Mouse (Mus musculus) kidney, adult 2 months (tissue): ENCODE results near the gene Tmprss13. TPM values are rescaled to one million over a fixed set of nuclear protein-coding genes. Genes with fewer than 3 reads are reported as not detected.

Source experiments
- DNase-seq: peaks from one replicate; pipeline ENCODE4 v3.0.0; 2021
- H3K27ac ChIP-seq: fragments of 200-500 bp; 2 replicates; pipeline ENCODE4 v1.5.1; 2012; ENCODE audit warnings: low read depth, low read length, control low read depth, inconsistent platforms; ENCODE audit not compliant: insufficient read depth
- H3K27me3 ChIP-seq: fragments of 200-500 bp; replicated peaks from 2 replicates; pipeline ENCODE4 v1.6.1; 2012; ENCODE audit warnings: mild to moderate bottlenecking, moderate library complexity, low read length, inconsistent platforms; ENCODE audit not compliant: control insufficient read depth, insufficient read depth
- H3K36me3 ChIP-seq: fragments of 200-500 bp; 2 replicates; pipeline ENCODE4 v1.6.1; 2012; ENCODE audit warnings: mild to moderate bottlenecking, moderate library complexity, low read length, inconsistent platforms; ENCODE audit not compliant: control insufficient read depth, insufficient read depth
- H3K4me1 ChIP-seq: fragments of 200-500 bp; 2 replicates; pipeline ENCODE4 v1.6.1; 2011; ENCODE audit warnings: low read length; ENCODE audit not compliant: control insufficient read depth, insufficient read depth
- H3K4me3 ChIP-seq: fragments of 200-500 bp; 2 replicates; pipeline ENCODE4 v1.5.1; 2011; ENCODE audit warnings: mild to moderate bottlenecking, low read depth, low read length, control low read depth; ENCODE audit not compliant: insufficient read depth
- CTCF ChIP-seq: fragments of 200-500 bp; conservative IDR thresholded peaks from 2 replicates; pipeline ENCODE4 v1.5.1; 2011; ENCODE audit warnings: low read depth, mild to moderate bottlenecking, control low read depth, low read length, moderate library complexity, mixed read lengths; ENCODE audit not compliant: insufficient read depth, insufficient read length
- POLR2A ChIP-seq: fragments of 200-500 bp; IDR thresholded peaks from one replicate; pipeline ENCODE4 v1.6.1; 2011; ENCODE audit warnings: low read depth, low read length, control low read depth
- WGBS: fragments of 180-500 bp; shearing (Covaris S2); methylation state at CpG from one replicate; pipeline ENCODE4 v1.1.7; 2018; 5-methylcytosine and 5-hydroxymethylcytosine counted together
- polyA plus RNA-seq: library from polyadenylated mRNA; depleted of rRNA; stranded (reverse); fragments of >200 nt; gene quantifications from 2 replicates; pipeline ENCODE4 v1.2.3, GENCODE M21; 2012

Tmprss13 gene
- polyA plus RNA-seq, 1 experiment, result 0.64 TPM

GRCm38 (mm10) chr9:45291481-45292168 lies 27.3 kb upstream of the Tmprss13 start:
- H3K27ac ChIP-seq, result no peak overlapping the region
- H3K27me3 ChIP-seq, result no peaks in the 10 kb centered on the region
- no peaks in the 10 kb centered on the region for H3K4me1 ChIP-seq
- no peaks in the 10 kb centered on the region for H3K36me3 ChIP-seq
- H3K4me3 ChIP-seq, result no peak overlapping the region
- TF ChIP-seq POLR2A (no peak), CTCF (no peak)
- DNase-seq, result no peak
- WGBS, result 86% methylated on average over 11 of the region's 11 CpGs

DNA sequence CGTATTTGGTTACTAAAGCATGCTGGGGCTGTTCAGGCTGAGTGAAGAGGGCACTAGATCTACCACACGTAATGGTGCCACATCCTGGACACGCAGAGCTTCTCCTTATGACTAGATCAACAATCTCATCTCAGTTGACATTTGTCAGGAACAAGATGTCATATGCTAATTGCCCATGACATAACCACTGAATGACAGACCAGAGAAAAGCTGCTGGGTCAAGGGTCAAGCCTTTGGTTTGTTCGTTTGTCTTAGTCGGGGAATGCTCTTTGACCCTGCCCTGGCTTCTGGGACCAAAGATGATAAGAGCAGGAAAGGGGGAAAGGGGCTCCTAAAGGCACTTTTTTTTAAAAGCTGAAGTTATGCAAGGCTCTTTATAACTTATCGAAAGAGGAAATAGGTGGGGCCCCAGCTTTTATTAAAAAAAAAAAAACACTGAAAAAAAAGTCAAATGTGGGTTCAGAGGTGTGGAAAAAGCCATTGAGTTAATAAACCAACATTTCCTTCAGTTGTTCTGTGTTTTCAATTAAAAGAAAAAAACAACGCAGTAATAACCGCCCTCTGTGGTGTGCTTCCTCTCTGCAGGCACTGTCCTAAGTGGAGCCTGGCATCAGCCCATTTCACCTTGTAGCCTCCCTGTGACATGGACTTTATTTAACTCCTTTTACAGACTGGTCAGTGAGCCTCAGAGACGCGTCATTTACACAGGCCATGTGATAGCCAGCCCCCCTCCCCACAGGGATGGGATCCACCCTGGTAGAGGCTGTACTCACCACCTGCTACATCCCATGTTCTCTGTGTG lies 24.5 kb upstream of the Tmprss13 start:
- 50% methylated on average over 10 of the region's 10 CpGs for WGBS
- Histone ChIP-seq H3K27ac (no peak overlapping the region), H3K4me3 (no peak overlapping the region), H3K4me1 (no peaks in the 10 kb centered on the region), H3K36me3 (no peaks in the 10 kb centered on the region), H3K27me3 (no peaks in the 10 kb centered on the region)
- TF ChIP-seq POLR2A (no peak), CTCF (no peak)
- DNase-seq, result peak; percentile 8

DNA sequence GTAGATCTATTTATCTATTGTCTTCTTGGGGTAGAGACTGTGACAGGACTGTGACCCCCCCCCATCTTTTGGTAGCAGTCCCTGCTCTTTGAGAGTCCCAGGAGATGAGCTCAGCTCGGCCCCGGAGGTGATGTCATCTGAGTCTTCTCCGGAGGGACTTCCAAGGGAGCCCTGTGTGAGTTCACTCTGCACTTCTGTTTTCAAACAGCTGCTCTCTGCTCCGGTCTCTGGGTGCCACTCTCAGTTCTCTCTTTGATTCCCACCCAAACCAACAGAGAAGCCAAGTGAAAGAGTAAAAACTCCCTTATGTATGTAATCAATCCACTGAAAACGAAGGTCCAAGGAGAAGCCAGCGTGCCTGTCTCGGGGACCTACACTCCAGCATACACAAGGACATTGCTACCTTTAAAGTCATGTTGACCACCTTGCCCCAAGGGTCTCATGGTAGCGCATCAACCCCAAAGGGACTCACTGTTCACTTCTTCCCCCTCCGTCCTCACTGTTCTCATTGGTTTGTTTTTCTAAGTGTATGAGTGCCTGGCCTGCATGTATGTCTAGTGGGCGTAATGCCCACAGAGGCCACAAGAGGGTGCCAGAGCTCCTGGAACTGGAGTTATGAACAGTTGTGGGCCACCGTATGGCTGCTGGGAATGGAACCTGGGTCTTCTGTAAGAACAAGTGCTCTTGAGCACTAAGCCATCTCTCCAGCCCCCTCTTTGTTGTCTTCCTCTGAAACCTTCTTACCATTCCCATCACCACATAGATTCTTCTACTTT lies 19.5 kb upstream of the Tmprss13 start:
- TF ChIP-seq POLR2A (no peak), CTCF (peak; percentile 68)
- Histone ChIP-seq H3K27ac (no peak overlapping the region), H3K36me3 (no peaks in the 10 kb centered on the region), H3K27me3 (no peaks in the 10 kb centered on the region), H3K4me3 (no peak overlapping the region), H3K4me1 (peaks cover 5% of the 10 kb centered on the region; the same call in 1 of the 2 replicates)
- peak; percentile 42 for DNase-seq
- 78% methylated on average over 11 of the region's 11 CpGs for WGBS

GRCm38 (mm10) chr9:45300422-45301104 lies 18.3 kb upstream of the Tmprss13 start:
- Histone ChIP-seq H3K27me3 (no peaks in the 10 kb centered on the region), H3K4me3 (peak overlapping the region; percentile 51), H3K36me3 (no peaks in the 10 kb centered on the region), H3K27ac (peak overlapping the region; percentile 42; the same call in 1 of the 2 replicates), H3K4me1 (peaks cover 5% of the 10 kb centered on the region; the same call in 1 of the 2 replicates)
- 8% methylated on average over 20 of the region's 20 CpGs for WGBS
- TF ChIP-seq POLR2A (no peak), CTCF (peak; percentile 93)
- peak; percentile 94 for DNase-seq

- peaks cover 5% of the 10 kb centered on the region; the same call in 1 of the 2 replicates for H3K4me1 ChIP-seq
- no peak overlapping the region for H3K27ac ChIP-seq
- DNase-seq, result no peak
- TF ChIP-seq CTCF (no peak), POLR2A (no peak)
- WGBS, result 91% methylated on average over 8 of the region's 8 CpGs
- no peaks in the 10 kb centered on the region for H3K36me3 ChIP-seq
- H3K27me3 ChIP-seq, result no peaks in the 10 kb centered on the region
- H3K4me3 ChIP-seq, result no peak overlapping the region
Observed at GRCm38 (mm10) chr9:45301771-45302170, 17.1 kb upstream of the Tmprss13 start.

GRCm38 (mm10) chr9:45306746-45307410 lies 12.0 kb upstream of the Tmprss13 start:
- Histone ChIP-seq H3K36me3 (no peaks in the 10 kb centered on the region), H3K27me3 (no peaks in the 10 kb centered on the region), H3K27ac (no peak overlapping the region), H3K4me3 (no peak overlapping the region), H3K4me1 (no peaks in the 10 kb centered on the region)
- no peak for DNase-seq
- 89% methylated on average over 12 of the region's 12 CpGs for WGBS
- TF ChIP-seq POLR2A (no peak), CTCF (no peak)
